Mouse (Mus musculus) kidney, postnatal 36 days (tissue): ENCODE data around the gene Maml3.

Experiments used
- DNase-seq, 2 experiments: peaks; one replicate each; pipeline ENCODE4 v3.0.0; 2021 to 2022; ENCODE audit warnings: mixed read lengths in 2 of 2

Maml3 gene

GRCm38 (mm10) chr3:52088458-52089341 lies 16.2 kb downstream of the Maml3 start:
- peak; percentile 96 to 99 for DNase-seq

GRCm38 (mm10) chr3:52087636-52088280 lies 17.1 kb downstream of the Maml3 start:
- no peak for DNase-seq

GRCm38 (mm10) chr3:52078763-52079162 lies 26.1 kb downstream of the Maml3 start:
- no peak for DNase-seq

DNA sequence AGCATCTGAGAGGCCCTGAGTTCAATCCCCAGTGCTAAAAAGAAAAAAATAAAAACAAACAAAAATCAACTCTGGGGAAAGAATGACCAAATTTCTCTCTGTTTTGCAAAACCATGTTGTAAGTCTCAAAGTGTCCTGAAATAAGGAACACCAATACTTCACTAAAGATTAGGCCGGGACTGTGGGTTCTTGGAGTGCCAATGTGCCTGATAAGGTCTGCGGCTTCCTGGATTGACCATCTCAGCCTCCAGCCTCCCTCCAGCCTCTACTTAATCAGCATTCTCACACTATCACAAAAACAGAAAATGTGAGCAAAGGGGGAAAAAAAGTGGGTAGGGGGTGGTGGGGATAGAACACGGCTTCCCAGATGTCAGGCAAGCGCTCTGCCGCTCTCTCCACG lies 30.9 kb downstream of the Maml3 start:
- no peak for DNase-seq

- no peak for DNase-seq
Measured at GRCm38 (mm10) chr3:52071996-52072395, 32.9 kb downstream of the Maml3 start.

DNA sequence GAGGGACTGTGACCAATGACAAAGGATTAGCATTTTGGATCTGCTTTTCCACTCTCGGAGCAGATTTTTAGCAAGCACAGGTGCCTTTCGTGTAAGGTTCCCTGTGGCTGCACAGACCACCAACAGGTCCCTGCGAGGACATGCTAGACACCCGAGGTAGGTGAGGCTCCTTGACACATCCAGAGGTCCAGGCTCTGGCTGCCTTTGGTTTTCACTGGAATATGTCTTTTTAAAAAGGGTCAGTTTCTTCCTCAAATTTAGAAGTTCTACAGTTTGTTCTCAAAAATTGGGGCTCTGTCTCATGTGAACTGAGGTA lies 34.8 kb downstream of the Maml3 start:
- DNase-seq = no peak

DNA sequence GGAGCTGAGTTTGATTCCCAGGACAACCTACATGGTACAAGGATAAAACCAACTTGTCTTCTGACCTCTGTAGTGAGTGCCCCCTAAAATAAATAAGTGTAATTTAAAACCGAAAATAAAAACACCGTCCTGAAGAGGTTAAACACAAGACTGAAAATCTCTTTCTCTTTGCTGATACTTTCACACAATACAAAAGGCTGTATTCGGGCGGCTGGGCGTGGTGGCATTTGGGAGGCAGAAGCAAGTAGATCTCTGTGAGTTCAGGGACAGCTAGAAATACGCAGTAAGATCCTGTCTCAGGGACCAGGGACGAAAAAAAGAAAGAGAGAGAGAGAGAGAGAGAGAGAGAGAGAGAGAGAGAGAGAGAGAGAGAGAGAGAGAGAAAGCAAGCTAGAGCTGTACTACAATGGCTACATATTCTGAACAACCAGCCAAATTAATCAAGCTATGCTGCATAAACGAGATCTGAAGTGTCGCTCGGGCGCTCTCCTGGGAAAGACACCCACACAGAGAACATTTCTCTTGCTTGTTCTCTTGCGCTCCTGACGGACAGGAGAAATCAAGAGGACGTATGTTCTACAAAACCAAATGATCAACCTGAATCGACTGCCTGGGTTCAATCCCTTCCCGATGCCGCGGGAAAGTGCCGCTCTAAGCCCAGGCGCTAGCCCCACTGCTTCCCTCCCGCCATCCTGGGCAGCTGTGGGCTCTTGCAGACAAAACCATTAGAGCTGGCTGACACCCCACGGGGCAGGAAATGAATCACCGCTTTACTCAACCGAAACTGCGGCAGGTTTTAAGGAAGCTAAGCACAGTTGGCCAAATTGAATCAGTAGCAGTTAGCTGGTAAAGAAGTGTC lies 35.3 kb downstream of the Maml3 start:
- DNase-seq = peak; percentile 75

DNA sequence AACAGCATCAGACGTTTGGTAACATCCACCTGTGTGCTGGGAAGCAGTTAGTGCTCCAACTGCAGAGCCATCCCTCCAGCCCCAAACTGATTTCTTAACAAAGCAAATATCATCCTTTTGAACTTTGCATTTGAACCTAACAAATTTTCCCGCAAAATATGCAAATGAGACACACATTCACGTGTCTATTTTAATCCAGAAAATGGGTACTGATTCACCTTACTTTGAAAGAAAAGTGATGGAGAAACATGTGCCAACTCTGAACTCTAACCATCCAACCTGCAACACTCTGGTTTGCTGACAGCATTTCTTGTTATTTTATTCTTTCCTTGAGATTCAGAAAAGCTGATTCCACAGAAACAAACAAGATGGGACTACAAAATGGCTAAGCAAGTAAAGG lies 36.0 kb downstream of the Maml3 start:
- DNase-seq = no peak

DNA sequence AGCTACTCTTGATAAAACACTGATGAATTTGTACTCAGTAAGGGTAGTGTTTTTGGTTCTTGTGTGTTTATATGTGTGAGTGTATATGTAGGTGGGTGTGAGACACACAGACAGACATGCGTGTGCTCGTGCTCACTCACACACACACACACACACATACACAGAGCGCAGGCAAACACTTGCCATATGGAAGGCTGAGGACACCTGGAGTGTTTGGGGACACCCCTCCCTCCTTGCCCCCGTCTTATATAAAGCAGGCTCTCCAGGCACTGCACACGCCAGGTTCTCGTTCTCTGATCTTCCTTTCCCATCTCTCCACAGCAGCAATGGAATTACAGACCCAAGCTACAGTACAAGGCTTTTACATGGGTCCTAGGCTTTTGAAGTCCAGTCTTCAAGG lies 37.7 kb downstream of the Maml3 start:
- DNase-seq = no peak

DNA sequence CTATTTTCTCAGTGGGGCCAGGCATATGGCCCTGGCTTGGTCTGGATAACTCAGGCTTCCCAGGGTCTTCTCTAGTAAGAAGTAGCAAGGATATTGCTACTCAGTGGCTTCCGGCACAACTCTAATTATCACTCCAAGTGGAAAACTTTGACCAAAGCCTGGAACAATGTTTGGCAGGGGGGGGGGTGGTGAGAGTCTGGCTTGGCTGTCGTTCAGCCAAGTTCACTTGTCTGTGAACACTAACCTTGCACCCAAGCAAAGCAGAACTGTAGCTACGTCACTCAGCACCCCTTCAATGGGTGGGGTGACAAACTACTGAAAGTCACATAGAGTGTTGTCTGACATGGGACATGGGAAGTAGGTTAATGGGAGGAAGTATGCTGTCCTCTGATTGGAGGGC lies 38.7 kb downstream of the Maml3 start:
- DNase-seq = no peak

- DNase-seq = no peak
Measured at GRCm38 (mm10) chr3:52063261-52063655, 41.6 kb downstream of the Maml3 start.

DNA sequence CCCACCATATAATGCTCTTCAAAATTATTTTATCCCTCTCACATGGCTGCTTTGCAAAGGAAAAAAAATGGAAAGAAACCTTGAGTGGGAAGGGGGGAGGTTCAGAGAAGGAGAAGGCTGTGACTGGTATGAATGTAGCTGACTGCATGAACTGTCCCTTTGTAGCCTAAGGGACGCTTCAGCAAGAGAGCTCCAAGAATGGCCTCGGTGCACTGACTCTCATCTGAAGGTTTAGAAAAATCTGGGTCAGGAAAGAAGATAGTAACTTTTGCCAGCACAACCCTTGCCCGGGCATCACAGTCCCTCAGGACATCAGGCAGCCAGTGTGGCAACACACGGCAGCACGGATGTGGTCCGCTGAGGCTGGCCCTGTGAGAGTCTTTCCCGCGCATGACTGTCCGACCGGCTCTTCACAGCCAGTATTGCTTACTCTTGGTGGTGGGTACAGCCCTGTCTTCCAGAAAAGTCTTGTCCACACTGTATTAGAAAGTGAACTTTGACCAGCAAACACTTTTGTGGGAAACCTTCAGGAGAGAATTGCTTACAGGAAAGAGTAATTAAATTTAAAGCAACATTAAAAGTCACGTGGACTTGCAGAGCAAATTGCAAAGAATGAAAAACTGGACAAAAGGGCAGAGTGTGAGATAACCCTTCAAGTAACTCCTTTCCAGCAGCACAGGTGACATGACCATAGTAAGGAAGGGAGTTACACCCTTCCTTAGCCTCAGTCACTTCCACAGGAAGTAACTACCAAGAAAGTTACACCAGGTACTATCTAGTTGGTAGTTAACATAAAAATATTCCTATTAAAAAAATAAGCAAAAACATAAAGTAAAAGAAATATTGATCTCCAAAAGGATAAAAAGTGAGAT lies 42.3 kb downstream of the Maml3 start:
- no peak for DNase-seq

GRCm38 (mm10) chr3:52061472-52062388 lies 43.1 kb downstream of the Maml3 start:
- DNase-seq = no peak

- DNase-seq = no peak
Measured at GRCm38 (mm10) chr3:52060886-52061285, 44.0 kb downstream of the Maml3 start.

DNA sequence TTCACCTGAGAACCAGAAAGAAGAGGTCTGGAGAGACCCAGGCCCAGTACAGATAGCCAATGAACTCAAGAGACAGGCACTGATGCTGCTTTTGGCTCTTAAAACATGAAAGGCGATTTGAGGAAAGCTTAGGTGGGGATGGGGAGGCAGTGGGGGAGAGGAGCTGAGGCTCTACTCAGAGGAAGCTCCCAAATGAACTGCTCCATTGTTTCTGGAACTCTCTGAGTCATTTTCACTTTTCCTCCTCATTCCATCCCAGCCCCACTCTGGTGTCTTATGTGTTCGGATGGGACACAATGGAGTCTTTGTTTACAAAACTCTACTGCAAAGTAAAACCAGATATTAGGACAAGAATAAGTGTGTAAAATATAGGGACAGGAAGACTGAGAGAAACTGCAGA lies 53.1 kb downstream of the Maml3 start:
- no peak for DNase-seq

DNA sequence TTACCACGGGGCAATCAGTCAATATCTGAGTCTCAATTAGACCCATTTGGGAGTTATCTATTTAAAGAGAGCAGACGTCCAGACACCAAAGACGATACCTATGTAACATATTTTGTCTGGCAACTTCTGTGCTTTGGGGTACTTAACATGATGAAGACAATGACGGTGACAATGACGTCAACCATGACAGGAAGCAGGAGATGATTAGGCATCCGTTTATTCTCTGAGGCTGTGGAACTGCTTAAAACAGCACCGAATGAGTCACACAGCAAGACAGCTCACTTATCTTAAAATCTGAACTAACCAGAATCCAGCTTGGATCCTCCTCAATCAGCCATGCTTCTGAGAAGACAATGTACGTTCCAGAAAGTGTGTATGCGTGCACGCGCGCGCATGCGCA lies 56.8 kb downstream of the Maml3 start:
- no peak for DNase-seq

DNA sequence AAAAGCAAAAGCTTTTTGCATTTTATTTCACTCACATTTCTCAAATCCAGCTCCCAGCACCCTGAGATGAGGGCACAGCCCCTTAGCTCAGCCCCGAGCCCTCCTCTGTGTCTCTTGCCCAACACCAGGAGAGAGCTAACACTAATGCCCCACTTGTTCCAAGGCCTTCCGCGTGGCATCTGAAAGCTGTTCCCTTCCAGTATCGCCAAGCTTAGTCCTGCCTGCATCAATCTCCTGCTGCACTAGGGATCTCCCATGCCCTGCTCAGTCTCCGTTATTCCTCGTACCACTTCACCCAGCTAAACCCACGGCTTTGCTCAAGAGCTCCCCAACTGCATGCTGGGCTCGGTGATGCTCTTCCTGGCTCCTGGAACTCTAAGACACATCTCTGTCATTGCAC lies 57.3 kb downstream of the Maml3 start:
- DNase-seq = no peak

GRCm38 (mm10) chr3:52046895-52047372 lies 57.9 kb downstream of the Maml3 start:
- peak; percentile 98 to 99 for DNase-seq

GRCm38 (mm10) chr3:52046027-52046700 lies 58.7 kb downstream of the Maml3 start:
- DNase-seq = peak; percentile 89 to 93

- no peak for DNase-seq
Measured at GRCm38 (mm10) chr3:52045221-52045641, 59.6 kb downstream of the Maml3 start.

GRCm38 (mm10) chr3:52044651-52045050 lies 60.2 kb downstream of the Maml3 start:
- DNase-seq = no peak
